Mouse (Mus musculus) inflammation-experienced regulatory T-cells (primary cell): ENCODE data around the gene Pdlim3. TPM values are rescaled to one million over a fixed set of nuclear protein-coding genes. Genes with fewer than 3 reads are reported as not detected.

Source experiments
- polyA plus RNA-seq, 2 experiments: library from polyadenylated mRNA; unstranded; fragments of 100-300 nt; shearing (Covaris generic); gene quantifications; one replicate each; pipeline ENCODE4 v1.2.1; 2017

Gene Pdlim3
- under 1 TPM in 1 of 2 experiments, not detected in 1; 0.14 TPM for polyA plus RNA-seq

GRCm38 (mm10) chr8:45885202-45885685, at the start of gene Pdlim3:
Gene Pdlim3 (plus strand): TSS chr8:45885461.

GRCm38 (mm10) chr8:45934582-45935014, 49.3 kb downstream of the Pdlim3 start, which contains the start of gene Ccdc110:
Gene Ccdc110 (plus strand): TSS chr8:45934619.

Other genes starting within 250 kb of the Pdlim3 start
- not detected for gene Ccdc110, start 49.2 kb downstream of the Pdlim3 start, polyA plus RNA-seq
- 1 to 10 TPM; 2.9 to 3.4 TPM for gene 1700029J07Rik, start 89.8 kb downstream of the Pdlim3 start, polyA plus RNA-seq
- gene Ufsp2, start 90.1 kb downstream of the Pdlim3 start, polyA plus RNA-seq, result 10 to 100 TPM; 31.0 to 39.3 TPM
- gene Lrp2bp, start 113.8 kb downstream of the Pdlim3 start, polyA plus RNA-seq, result under 1 TPM; 0.49 to 0.71 TPM
- gene Ankrd37, start 120.2 kb downstream of the Pdlim3 start, polyA plus RNA-seq, result 10 to 100 TPM; 14.4 to 26.6 TPM